Mouse (Mus musculus): ENCODE results near the gene Tubb5.

Tubb5 gene

GRCm38 (mm10) chr17:35860831-35861197 is 22.7 kb upstream of the Tubb5 start:
- no peak for DNase-seq (ENCODE audit: low read depth)

GRCm38 (mm10) chr17:35859835-35860234 is 21.7 kb upstream of the Tubb5 start:
- no peak for DNase-seq (ENCODE audit: low read depth)

GRCm38 (mm10) chr17:35859371-35859770 is 21.3 kb upstream of the Tubb5 start:
- no peak for DNase-seq (ENCODE audit: low read depth)

GRCm38 (mm10) chr17:35850974-35851373 is 12.9 kb upstream of the Tubb5 start:
- DNase-seq (ENCODE audit: low read depth): no peak

- peak; percentile 43 for DNase-seq (ENCODE audit: low read depth)
Measured at GRCm38 (mm10) chr17:35848112-35848511, 10.0 kb upstream of the Tubb5 start.

- DNase-seq (ENCODE audit: low read depth): peak; percentile 42
Measured at GRCm38 (mm10) chr17:35843514-35843913, 5.4 kb upstream of the Tubb5 start.

GRCm38 (mm10) chr17:35842006-35842405 is 3.9 kb upstream of the Tubb5 start:
- DNase-seq (ENCODE audit: low read depth): peak; percentile 16

- peak; percentile 100 for DNase-seq (ENCODE audit: low read depth)
Measured at GRCm38 (mm10) chr17:35841076-35841950, 3.2 kb upstream of the Tubb5 start, which contains the start of gene Mdc1. Gene Mdc1, plus strand, starts transcription at chr17:35841515.

- DNase-seq (ENCODE audit: low read depth): no peak
Measured at GRCm38 (mm10) chr17:35840561-35840960, 2.5 kb upstream of the Tubb5 start.

- DNase-seq (ENCODE audit: low read depth): peak; percentile 67
Measured at GRCm38 (mm10) chr17:35839002-35839401, 896 bp upstream of the Tubb5 start.

GRCm38 (mm10) chr17:35838570-35838969 is 464 bp upstream of the Tubb5 start:
- no peak for DNase-seq (ENCODE audit: low read depth)

- DNase-seq (ENCODE audit: low read depth): peak; percentile 70
Measured at GRCm38 (mm10) chr17:35837487-35837886, 619 bp downstream of the Tubb5 start.

GRCm38 (mm10) chr17:35836991-35837422 is 1.1 kb downstream of the Tubb5 start:
- DNase-seq (ENCODE audit: low read depth): peak; percentile 95

- peak; percentile 96 for DNase-seq (ENCODE audit: low read depth)
Measured at GRCm38 (mm10) chr17:35836178-35836965, 1.7 kb downstream of the Tubb5 start.

- peak; percentile 50 for DNase-seq (ENCODE audit: low read depth)
Measured at GRCm38 (mm10) chr17:35835424-35836140, 2.5 kb downstream of the Tubb5 start.

- peak; percentile 34 for DNase-seq (ENCODE audit: low read depth)
Measured at GRCm38 (mm10) chr17:35834696-35835422, 3.2 kb downstream of the Tubb5 start.

GRCm38 (mm10) chr17:35833894-35834293 is 4.2 kb downstream of the Tubb5 start:
- peak; percentile 26 for DNase-seq (ENCODE audit: low read depth)

GRCm38 (mm10) chr17:35833239-35833751 is 4.8 kb downstream of the Tubb5 start:
- peak; percentile 80 for DNase-seq (ENCODE audit: low read depth)

- peak; percentile 37 for DNase-seq (ENCODE audit: low read depth)
Measured at GRCm38 (mm10) chr17:35832400-35833238, 5.5 kb downstream of the Tubb5 start.

- DNase-seq (ENCODE audit: low read depth): peak; percentile 83
Measured at GRCm38 (mm10) chr17:35829737-35830136, 8.4 kb downstream of the Tubb5 start.

All from NIH3T3 (cell line).